Mouse (Mus musculus) CH12.LX (cell line): ENCODE data around the gene Dcaf11. TPM values are rescaled to one million over a fixed set of nuclear protein-coding genes. Genes with fewer than 3 reads are reported as not detected.

ENCODE experiments used
- DNase-seq: peaks from one replicate; pipeline ENCODE4 v3.0.0-alpha.2; 2013; ENCODE audit errors: extremely low read depth
- H3K27ac ChIP-seq: 2 replicates; pipeline ENCODE4 v1.5.1; 2012; ENCODE audit warnings: low read depth, mild to moderate bottlenecking, control low read depth, moderate library complexity; ENCODE audit not compliant: insufficient read depth
- H3K27me3 ChIP-seq: replicated peaks from 2 replicates; pipeline ENCODE3; 2012; ENCODE audit warnings: inconsistent platforms
- H3K36me3 ChIP-seq, 2 experiments: replicated peaks in 1 of 2; 2 replicates each; pipeline versions ENCODE3 to v1.6.1; 2012; ENCODE audit warnings: inconsistent platforms in 1 of 2, low read length in 1 of 2, mild to moderate bottlenecking in 1 of 2, mixed read lengths in 1 of 2, moderate library complexity in 1 of 2; ENCODE audit not compliant: control insufficient read depth in 1 of 2, insufficient read depth in 1 of 2
- H3K4me1 ChIP-seq, 2 experiments: 2 replicates each; pipeline ENCODE4 v1.6.1; 2012; ENCODE audit warnings: inconsistent platforms in 1 of 2, moderate library complexity in 1 of 2; ENCODE audit not compliant: insufficient read depth in 2 of 2, control insufficient read depth in 1 of 2
- H3K4me2 ChIP-seq: 2 replicates; pipeline ENCODE4 v1.6.1; 2012; ENCODE audit warnings: low read depth, mild to moderate bottlenecking, control low read depth; ENCODE audit not compliant: poor library complexity, insufficient read depth, severe bottlenecking
- H3K4me3 ChIP-seq, 3 experiments: fragments of 150-350 bp in 1 of 3; sonication (generic) in 1 of 3; replicated peaks in 1 of 3; 2 replicates each; pipeline versions ENCODE3 to v1.5.1; 2011 to 2012; ENCODE audit warnings: low read depth in 2 of 3, low read length in 2 of 3, mild to moderate bottlenecking in 2 of 3, moderate library complexity in 2 of 3, control low read depth in 1 of 3, improper control_type of control experiment in 1 of 3, inconsistent platforms in 1 of 3, mixed read lengths in 1 of 3; ENCODE audit not compliant: poor library complexity in 1 of 3
- H3K79me2 ChIP-seq: replicated peaks from 2 replicates; pipeline ENCODE4 v1.6.1; 2012; ENCODE audit warnings: mild to moderate bottlenecking, moderate library complexity; ENCODE audit not compliant: control insufficient read depth, poor library complexity, insufficient read depth, severe bottlenecking; ENCODE audit errors: extremely low read depth
- H3K9ac ChIP-seq: 2 replicates; pipeline ENCODE4 v1.6.1; 2012; ENCODE audit warnings: low read depth, mild to moderate bottlenecking, control low read depth, moderate library complexity; ENCODE audit not compliant: insufficient read depth
- H3K9me3 ChIP-seq: replicated peaks from 2 replicates; pipeline ENCODE3; 2012; ENCODE audit warnings: low read length, inconsistent platforms, mixed read lengths
- BHLHE40 ChIP-seq: IDR thresholded peaks from 2 replicates; pipeline ENCODE4 v1.6.1; 2011; ENCODE audit warnings: mild to moderate bottlenecking, low read depth, low read length, improper control_type of control experiment
- CHD1 ChIP-seq: IDR thresholded peaks from 2 replicates; pipeline ENCODE4 v1.6.1; 2012; ENCODE audit warnings: low read depth, low read length, improper control_type of control experiment, inconsistent platforms
- CHD2 ChIP-seq: IDR thresholded peaks from 2 replicates; pipeline ENCODE4 v1.6.1; 2011; ENCODE audit warnings: low read length, improper control_type of control experiment
- CTCF ChIP-seq, 2 experiments: IDR thresholded peaks in 1 of 2; conservative IDR thresholded peaks in 1 of 2; 2 replicates each; pipeline ENCODE4 v1.5.1; 2011 to 2012; ENCODE audit warnings: low read depth in 2 of 2, low read length in 2 of 2, improper control_type of control experiment in 1 of 2, inconsistent platforms in 1 of 2, mild to moderate bottlenecking in 1 of 2, moderate library complexity in 1 of 2
- ELF1 ChIP-seq: IDR thresholded peaks from 2 replicates; pipeline ENCODE4 v1.6.1; 2014; ENCODE audit warnings: low read depth, mild to moderate bottlenecking, inconsistent platforms, low read length, improper control_type of control experiment
- EP300 ChIP-seq: IDR thresholded peaks from 2 replicates; pipeline ENCODE4 v1.6.1; 2011; ENCODE audit warnings: low read length, improper control_type of control experiment
- ETS1 ChIP-seq: conservative IDR thresholded peaks from 2 replicates; pipeline ENCODE4 v1.6.1; 2012; ENCODE audit warnings: low read depth, mild to moderate bottlenecking, inconsistent platforms, low read length, improper control_type of control experiment, moderate library complexity
- GABPA ChIP-seq: IDR thresholded peaks from 2 replicates; pipeline ENCODE4 v1.6.1; 2012; ENCODE audit warnings: low read depth, low read length, improper control_type of control experiment, inconsistent platforms; ENCODE audit not compliant: insufficient replicate concordance
- JUN ChIP-seq: IDR thresholded peaks from 2 replicates; pipeline ENCODE4 v1.6.1; 2011; ENCODE audit warnings: low read depth, mild to moderate bottlenecking, low read length, improper control_type of control experiment, moderate library complexity; ENCODE audit not compliant: insufficient read depth
- JUND ChIP-seq: conservative IDR thresholded peaks from 2 replicates; pipeline ENCODE4 v1.6.1; 2011; ENCODE audit warnings: low read depth, low read length, improper control_type of control experiment
- MAFK ChIP-seq: IDR thresholded peaks from 2 replicates; pipeline ENCODE4 v1.6.1; 2011; ENCODE audit warnings: low read length, improper control_type of control experiment; ENCODE audit not compliant: insufficient replicate concordance
- MAX ChIP-seq: IDR thresholded peaks from 2 replicates; pipeline ENCODE4 v1.6.1; 2011; ENCODE audit warnings: low read length, improper control_type of control experiment
- MAZ ChIP-seq: IDR thresholded peaks from 2 replicates; pipeline ENCODE4 v1.6.1; 2012; ENCODE audit warnings: low read depth, mild to moderate bottlenecking, inconsistent platforms, low read length, improper control_type of control experiment, moderate library complexity
- MEF2A ChIP-seq: IDR thresholded peaks from 2 replicates; pipeline ENCODE4 v1.6.1; 2014; ENCODE audit warnings: low read depth, mild to moderate bottlenecking, inconsistent platforms, low read length, improper control_type of control experiment, borderline replicate concordance
- MYC ChIP-seq: IDR thresholded peaks from 2 replicates; pipeline ENCODE4 v1.6.1; 2011; ENCODE audit warnings: low read depth, mild to moderate bottlenecking, improper control_type of control experiment, low read length
- NELFE ChIP-seq: IDR thresholded peaks from 2 replicates; pipeline ENCODE4 v1.6.1; 2011; ENCODE audit warnings: low read depth, low read length, improper control_type of control experiment
- PAX5 ChIP-seq: IDR thresholded peaks from 2 replicates; pipeline ENCODE4 v1.6.1; 2012; ENCODE audit warnings: low read length, inconsistent platforms, mixed read lengths
- POLR2A ChIP-seq: IDR thresholded peaks from 2 replicates; pipeline ENCODE4 v1.6.1; 2011; ENCODE audit warnings: low read depth, mild to moderate bottlenecking, improper control_type of control experiment, low read length
- POLR2AphosphoS2 ChIP-seq: IDR thresholded peaks from 2 replicates; pipeline ENCODE4 v1.6.1; 2011; ENCODE audit warnings: low read depth, low read length, improper control_type of control experiment
- RAD21 ChIP-seq: IDR thresholded peaks from 2 replicates; pipeline ENCODE4 v1.6.1; 2011; ENCODE audit warnings: low read depth, mild to moderate bottlenecking, low read length, improper control_type of control experiment, moderate library complexity
- SIN3A ChIP-seq: IDR thresholded peaks from 2 replicates; pipeline ENCODE4 v1.6.1; 2012; ENCODE audit warnings: low read length, improper control_type of control experiment, inconsistent platforms
- TBP ChIP-seq: conservative IDR thresholded peaks from 2 replicates; pipeline ENCODE4 v1.6.1; 2011; ENCODE audit warnings: low read depth, low read length, improper control_type of control experiment
- TCF12 ChIP-seq: IDR thresholded peaks from 2 replicates; pipeline ENCODE4 v1.6.1; 2014; ENCODE audit warnings: low read depth, mild to moderate bottlenecking, inconsistent platforms, low read length, improper control_type of control experiment
- USF1 ChIP-seq: IDR thresholded peaks from 2 replicates; pipeline ENCODE4 v1.6.1; 2014; ENCODE audit warnings: low read depth, mild to moderate bottlenecking, inconsistent platforms, low read length, improper control_type of control experiment
- USF2 ChIP-seq: conservative IDR thresholded peaks from 2 replicates; pipeline ENCODE4 v1.6.1; 2011; ENCODE audit warnings: low read depth, low read length, improper control_type of control experiment
- ZC3H11A ChIP-seq: IDR thresholded peaks from 2 replicates; pipeline ENCODE4 v1.6.1; 2012; ENCODE audit warnings: low read depth, mild to moderate bottlenecking, inconsistent platforms, low read length, improper control_type of control experiment
- ZKSCAN1 ChIP-seq: IDR thresholded peaks from 2 replicates; pipeline ENCODE4 v1.6.1; 2012; ENCODE audit warnings: low read depth, inconsistent platforms, low read length, improper control_type of control experiment, borderline replicate concordance
- ZMIZ1 ChIP-seq: IDR thresholded peaks from 2 replicates; pipeline ENCODE4 v1.6.1; 2012; ENCODE audit warnings: low read depth, mild to moderate bottlenecking, inconsistent platforms, low read length, improper control_type of control experiment
- ZNF384 ChIP-seq: IDR thresholded peaks from 2 replicates; pipeline ENCODE4 v1.6.1; 2012; ENCODE audit warnings: low read depth, low read length, improper control_type of control experiment, inconsistent platforms
- dilution Hi-C: fragments of 300-500 bp; cut with MboI; formaldehyde crosslinking; loops from 2 replicates; pipeline ENCODE4 v1.14.3; 2020; ENCODE audit warnings: low sequenced_read_pairs; ENCODE audit not compliant: extremely low pct_unique_long_range_greater_than_20kb, extremely low pct_ligation_motif_present
- in situ Hi-C: fragments of 300-500 bp; cut with MboI; formaldehyde crosslinking; loops from 3 replicates; pipeline ENCODE4 v1.14.3; 2019; ENCODE audit warnings: low sequenced_read_pairs, low pct_ligation_motif_present, low pct_unique_long_range_greater_than_20kb, mixed read lengths
- polyA plus RNA-seq: library from polyadenylated mRNA; unstranded; fragments of >175 nt; gene quantifications from 2 replicates; pipeline ENCODE4 v1.2.1, GENCODE M21; 2012; ENCODE audit warnings: low read depth; ENCODE audit not compliant: insufficient read length
- total RNA-seq, 2 experiments: library from RNA; depleted of rRNA; stranded (reverse); fragments of 300-350 nt in 1 of 2; fragments of >200 nt in 1 of 2; gene quantifications; 2 replicates each; pipeline ENCODE4 v1.2.3; 2012 to 2014

The Dcaf11 gene
- total and polyA plus RNA-seq, 3 experiments, result 29.3 to 39.1 (median 32.6) TPM

DNA sequence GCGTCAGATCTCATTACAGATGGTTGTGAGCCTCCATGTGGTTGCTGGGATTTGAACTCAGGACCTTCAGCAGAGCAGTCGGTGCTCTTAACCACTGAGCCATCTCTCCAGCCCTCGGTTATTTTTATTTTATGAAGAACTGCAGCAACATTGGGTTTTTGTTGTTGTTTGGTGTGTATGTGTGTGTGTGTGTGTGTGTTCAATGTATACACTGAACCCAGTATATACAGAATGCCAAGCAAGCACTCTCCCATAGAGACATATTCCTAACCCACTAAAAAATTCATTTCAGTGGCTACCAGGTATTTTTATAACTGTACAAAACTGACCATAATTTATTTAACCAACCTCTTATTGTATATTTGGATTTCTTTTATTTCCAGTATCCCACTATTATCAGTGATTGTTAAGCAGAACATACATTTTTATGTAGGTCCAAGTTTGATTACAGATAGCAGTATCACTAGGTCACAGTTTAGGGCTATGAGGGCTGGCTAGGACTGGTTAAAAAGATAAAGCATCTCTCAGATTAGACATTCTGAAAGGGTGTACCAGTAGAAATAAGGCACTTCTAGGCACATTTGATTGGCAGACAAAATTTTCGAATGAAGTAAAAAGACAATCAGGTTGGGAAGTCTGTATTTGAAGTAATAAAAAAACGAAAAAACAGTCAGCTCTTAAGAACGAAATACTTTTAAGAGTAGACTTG is 912 bp upstream of the Dcaf11 start:
- Histone ChIP-seq H3K4me2 (peak overlapping the region; percentile 61; the same call in 1 of the 2 replicates), H3K27ac (no peak overlapping the region), H3K9me3 (no peaks in the 10 kb centered on the region), H3K79me2 (peaks cover 6% of the 10 kb centered on the region; the same call in 1 of the 2 replicates), H3K36me3 (peaks cover 7 to 20% of the 10 kb centered on the region in 2 experiments), H3K9ac (peak overlapping the region; percentile 87), H3K4me3 (peak overlapping the region in 2 of 3 experiments; percentile 69 to 80), H3K27me3 (no peaks in the 10 kb centered on the region), H3K4me1 (peaks cover 9 to 35% of the 10 kb centered on the region in 2 experiments)
- in situ Hi-C loops (no loop called here), dilution Hi-C loops (no loop called here)
- TF ChIP-seq TBP (peak; percentile 58; the same call in 1 of the 2 replicates), GABPA (no peak), MYC (no peak), CHD1 (peak; percentile 54; the same call in 1 of the 2 replicates), MAZ (no peak)
- DNase-seq, result no peak

GRCm38 (mm10) chr14:55560202-55561073 is 632 bp downstream of the Dcaf11 start, which contains the start of gene A730061H03Rik:
Gene A730061H03Rik (minus strand): TSS chr14:55560406.
- peak within 1 kb of the TSS; percentile 95 for H3K27ac ChIP-seq
- in situ Hi-C loops (no loop called here), dilution Hi-C loops (no loop called here)
- peaks cover 17 to 36% of the 10 kb centered on the region in 2 experiments for H3K36me3 ChIP-seq
- peak; percentile 99 for DNase-seq
- H3K9me3 ChIP-seq, result no peaks in the 10 kb centered on the region
- peaks cover 6% of the 10 kb centered on the region; the same call in 1 of the 2 replicates for H3K79me2 ChIP-seq
- no peaks in the 10 kb centered on the region for H3K27me3 ChIP-seq
- H3K4me3 ChIP-seq, result peak within 1 kb of the TSS; percentile 69 to 80 (median 80)
- H3K4me1 ChIP-seq, result peaks cover 9 to 32% of the 10 kb centered on the region in 2 experiments
- peak within 1 kb of the TSS; percentile 73 for H3K4me2 ChIP-seq
- H3K9ac ChIP-seq, result peak within 1 kb of the TSS; percentile 87
- TF ChIP-seq GABPA (no peak), CHD2 (peak; percentile 95), MAX (peak; percentile 97), MAFK (no peak), RAD21 (no peak), NELFE (0 out of 2 replicates have a peak, but pooled peaks have one; percentile 19), PAX5 (no peak), USF1 (peak; percentile 85), SIN3A (peak; percentile 89), EP300 (no peak), ZC3H11A (no peak), USF2 (peak; percentile 70), JUND (0 out of 2 replicates have a peak, but pooled peaks have one; percentile 19), ZNF384 (no peak), MAZ (peak; percentile 91), POLR2A (peak; percentile 39), TBP (peak; percentile 71), ZMIZ1 (peak; percentile 41; the same call in 1 of the 2 replicates), TCF12 (peak; percentile 33), JUN (no peak), ZKSCAN1 (no peak), MEF2A (peak; percentile 51; the same call in 1 of the 2 replicates), POLR2AphosphoS2 (no peak; the same call in 1 of the 2 replicates), CTCF (conservative IDR thresholded peaks at IDR 0.05 in 1 of 2, IDR thresholded peaks at IDR 0.05 in 1 of 2; ENCODE audit: low read depth in 2 of 2, low read length in 2 of 2) (no peak), ELF1 (peak; percentile 86), BHLHE40 (peak; percentile 73), ETS1 (peak; percentile 51; the same call in 1 of the 2 replicates), CHD1 (no peak)
